Mouse (Mus musculus) C2C12 (cell line): ENCODE results near the gene Dag1. TPM values are rescaled to one million over a fixed set of nuclear protein-coding genes. Genes with fewer than 3 reads are reported as not detected.

ENCODE experiments used
- H3K27me3 ChIP-seq: one replicate; pipeline ENCODE4 v1.6.1; 2011; ENCODE audit not compliant: control insufficient read depth, insufficient read depth, insufficient read length
- H3K36me3 ChIP-seq: one replicate; pipeline ENCODE4 v1.6.1; 2011; ENCODE audit not compliant: control insufficient read depth, insufficient read depth
- H3K4me3 ChIP-seq: one replicate; pipeline ENCODE4 v1.5.1; 2011; ENCODE audit warnings: mild to moderate bottlenecking, control low read depth; ENCODE audit not compliant: poor library complexity, insufficient read depth, severe bottlenecking
- H3K79me2 ChIP-seq: one replicate; pipeline ENCODE4 v1.6.1; 2011; ENCODE audit not compliant: control insufficient read depth, insufficient read depth
- H3K79me3 ChIP-seq: one replicate; pipeline ENCODE4 v1.6.1; 2011; ENCODE audit warnings: low read depth, control low read depth
- H3ac ChIP-seq: one replicate; pipeline ENCODE3; 2011; ENCODE audit warnings: low read depth; ENCODE audit not compliant: control insufficient read depth, insufficient read length
- CEBPB ChIP-seq: IDR thresholded peaks from one replicate; pipeline ENCODE4 v1.6.1; 2011; ENCODE audit warnings: low read depth, mild to moderate bottlenecking, control low read depth, moderate library complexity
- CTCF ChIP-seq: IDR thresholded peaks from one replicate; pipeline ENCODE4 v1.5.1; 2011; ENCODE audit not compliant: control insufficient read depth, insufficient read depth, insufficient read length
- FOSL1 ChIP-seq: IDR thresholded peaks from one replicate; pipeline ENCODE4 v1.8.0; 2011; ENCODE audit warnings: mild to moderate bottlenecking, low read length; ENCODE audit not compliant: poor library complexity, insufficient read depth, severe bottlenecking
- MAX ChIP-seq: IDR thresholded peaks from one replicate; pipeline ENCODE4 v1.6.1; 2011; ENCODE audit warnings: mild to moderate bottlenecking, control low read depth
- MYOD1 ChIP-seq: IDR thresholded peaks from one replicate; pipeline ENCODE4 v1.6.1; 2011; ENCODE audit warnings: low read depth; ENCODE audit not compliant: control insufficient read depth, insufficient read length
- MYOG ChIP-seq: IDR thresholded peaks from one replicate; pipeline ENCODE4 v1.6.1; 2011; ENCODE audit not compliant: control insufficient read depth, insufficient read length; ENCODE audit errors: extremely low read depth
- USF1 ChIP-seq: IDR thresholded peaks from one replicate; pipeline ENCODE4 v1.6.1; 2011; ENCODE audit warnings: low read depth, mild to moderate bottlenecking, control low read depth, moderate library complexity
- polyA plus RNA-seq: library from polyadenylated mRNA; unstranded; fragments of >200 nt; fragmentation: generic; extraction: Trizol; gene quantifications from one replicate; pipeline ENCODE4 v1.2.1, GENCODE M21; 2012; ENCODE audit warnings: missing spikeins

The Dag1 gene
- polyA plus RNA-seq, 1 experiment, result 42.3 TPM

DNA sequence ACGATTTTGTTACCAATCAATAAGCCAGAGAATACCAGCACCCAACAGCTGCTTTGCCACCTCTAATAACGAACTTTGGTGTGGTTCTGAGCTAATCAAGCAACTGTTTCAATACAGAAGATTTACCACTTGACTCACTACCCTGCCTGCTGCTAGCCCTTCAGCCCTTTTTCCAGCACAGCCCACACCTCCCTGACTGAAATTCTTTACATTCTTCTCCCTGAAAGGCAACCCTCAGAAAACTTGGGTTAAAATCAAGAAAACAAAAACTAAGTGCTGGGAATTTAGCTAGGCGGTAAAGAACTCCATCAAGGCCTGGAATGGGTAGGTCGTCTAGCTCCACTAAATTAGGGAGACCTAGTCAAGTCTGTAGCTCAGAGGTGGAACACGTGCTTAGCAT lies 23.8 kb downstream of the Dag1 start:
- Histone ChIP-seq H3K79me3 (no peaks in the 10 kb centered on the region), H3ac (no peak overlapping the region), H3K36me3 (peaks cover 3% of the 10 kb centered on the region), H3K4me3 (no peak overlapping the region), H3K79me2 (no peaks in the 10 kb centered on the region), H3K27me3 (no peaks in the 10 kb centered on the region)
- TF ChIP-seq CTCF (no peak), MYOG (no peak), CEBPB (no peak), MAX (no peak), FOSL1 (no peak), MYOD1 (no peak), USF1 (no peak)

DNA sequence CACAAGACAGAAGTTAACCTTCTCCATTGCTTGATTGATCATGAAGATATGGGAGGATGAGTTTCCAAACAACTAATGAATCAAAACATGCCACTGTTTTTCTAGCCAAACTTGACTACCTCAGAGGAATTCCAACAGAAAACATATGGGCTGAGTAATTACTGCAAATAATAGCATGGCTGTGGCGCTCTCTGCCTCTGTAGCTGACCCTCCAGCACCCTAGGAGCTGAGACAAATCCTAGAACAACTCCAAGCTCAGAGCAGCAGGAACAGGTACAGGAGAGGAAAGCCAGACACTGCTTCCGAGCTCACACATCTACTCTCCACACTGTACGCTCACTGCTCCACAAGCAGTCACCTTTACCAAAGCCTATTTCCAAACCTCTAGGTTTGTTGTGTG lies 24.9 kb downstream of the Dag1 start:
- TF ChIP-seq USF1, result no peak
- TF ChIP-seq CEBPB, result no peak
- no peak for TF ChIP-seq FOSL1
- TF ChIP-seq MYOD1, result no peak
- no peak for TF ChIP-seq MAX
- TF ChIP-seq CTCF, result no peak
- TF ChIP-seq MYOG, result no peak
- Histone ChIP-seq H3K36me3 (peaks cover 2% of the 10 kb centered on the region), H3K79me2 (no peaks in the 10 kb centered on the region), H3ac (no peak overlapping the region), H3K79me3 (peaks cover 2% of the 10 kb centered on the region), H3K4me3 (no peak overlapping the region), H3K27me3 (no peaks in the 10 kb centered on the region)

DNA sequence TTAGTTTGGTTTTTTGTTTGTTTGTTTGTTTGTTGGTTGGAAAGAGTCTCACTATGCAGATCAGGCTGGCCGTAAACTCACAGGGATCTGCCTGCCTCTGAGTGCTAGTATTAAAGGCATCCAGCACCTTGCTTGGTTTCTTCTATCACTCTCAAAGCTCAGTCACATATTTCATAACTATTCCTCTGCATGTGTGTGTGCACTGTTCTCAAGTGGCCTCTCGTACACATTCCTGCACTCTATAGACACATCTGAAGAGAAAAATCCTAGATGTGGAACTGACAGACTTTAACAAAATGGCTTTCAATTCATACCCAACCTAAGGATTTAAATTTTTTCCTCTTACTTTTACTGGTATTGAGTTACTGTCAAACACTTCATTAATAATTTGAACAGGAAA lies 25.4 kb downstream of the Dag1 start:
- no peaks in the 10 kb centered on the region for H3K36me3 ChIP-seq
- TF ChIP-seq USF1 (no peak), FOSL1 (no peak), MAX (no peak), CTCF (no peak), MYOD1 (no peak), CEBPB (no peak), MYOG (no peak)
- no peaks in the 10 kb centered on the region for H3K79me2 ChIP-seq
- H3K79me3 ChIP-seq, result peaks cover 2% of the 10 kb centered on the region
- no peak overlapping the region for H3K4me3 ChIP-seq
- H3K27me3 ChIP-seq, result no peaks in the 10 kb centered on the region
- no peak overlapping the region for H3ac ChIP-seq

DNA sequence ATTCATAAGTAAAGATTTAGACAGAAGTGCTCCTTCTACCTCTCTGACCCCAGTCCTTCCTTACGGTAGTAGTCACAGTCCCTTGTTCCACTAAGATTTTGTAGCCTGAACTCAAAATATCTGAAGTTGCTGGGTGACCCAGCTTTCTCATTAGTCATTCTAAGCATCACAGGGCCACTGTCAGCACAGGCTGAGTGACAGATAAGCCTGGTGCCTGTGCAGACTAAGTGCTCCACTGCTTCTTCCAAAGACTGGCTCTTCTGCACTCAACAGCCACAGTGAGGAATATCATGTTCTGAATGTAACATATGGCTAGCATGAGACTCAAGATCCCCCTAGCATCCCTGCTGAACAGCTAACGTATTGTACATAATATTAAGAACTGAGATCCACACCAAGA lies 29.1 kb downstream of the Dag1 start:
- Histone ChIP-seq H3K79me2 (no peaks in the 10 kb centered on the region), H3K79me3 (peaks cover 2% of the 10 kb centered on the region), H3K36me3 (no peaks in the 10 kb centered on the region), H3K27me3 (no peaks in the 10 kb centered on the region), H3ac (no peak overlapping the region), H3K4me3 (no peak overlapping the region)
- TF ChIP-seq MYOD1, result no peak
- no peak for TF ChIP-seq USF1
- no peak for TF ChIP-seq CEBPB
- no peak for TF ChIP-seq MYOG
- TF ChIP-seq CTCF, result no peak
- TF ChIP-seq FOSL1, result no peak

DNA sequence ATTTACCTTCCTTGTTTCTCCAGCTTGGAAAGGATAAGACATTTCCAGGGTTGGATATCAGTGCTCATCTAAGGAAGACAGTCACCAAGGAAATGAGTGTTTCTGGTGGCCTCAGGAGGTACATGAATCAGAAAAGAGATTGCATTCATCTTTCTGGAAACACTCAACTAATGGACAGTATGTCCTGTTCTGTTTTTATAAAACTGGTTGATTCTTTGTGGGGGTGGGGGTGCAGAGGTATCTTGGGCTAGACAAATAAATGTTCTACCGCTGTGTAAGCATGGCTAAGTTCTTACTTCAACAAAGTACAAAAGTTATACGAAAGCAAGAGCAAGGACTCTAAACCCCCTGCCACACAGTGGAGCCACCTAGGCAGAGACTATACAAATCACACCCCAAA lies 30.9 kb downstream of the Dag1 start:
- H3K79me3 ChIP-seq, result peaks cover 2% of the 10 kb centered on the region
- no peak overlapping the region for H3K4me3 ChIP-seq
- no peak for TF ChIP-seq FOSL1
- no peak overlapping the region for H3ac ChIP-seq
- no peaks in the 10 kb centered on the region for H3K27me3 ChIP-seq
- no peaks in the 10 kb centered on the region for H3K79me2 ChIP-seq
- no peaks in the 10 kb centered on the region for H3K36me3 ChIP-seq

DNA sequence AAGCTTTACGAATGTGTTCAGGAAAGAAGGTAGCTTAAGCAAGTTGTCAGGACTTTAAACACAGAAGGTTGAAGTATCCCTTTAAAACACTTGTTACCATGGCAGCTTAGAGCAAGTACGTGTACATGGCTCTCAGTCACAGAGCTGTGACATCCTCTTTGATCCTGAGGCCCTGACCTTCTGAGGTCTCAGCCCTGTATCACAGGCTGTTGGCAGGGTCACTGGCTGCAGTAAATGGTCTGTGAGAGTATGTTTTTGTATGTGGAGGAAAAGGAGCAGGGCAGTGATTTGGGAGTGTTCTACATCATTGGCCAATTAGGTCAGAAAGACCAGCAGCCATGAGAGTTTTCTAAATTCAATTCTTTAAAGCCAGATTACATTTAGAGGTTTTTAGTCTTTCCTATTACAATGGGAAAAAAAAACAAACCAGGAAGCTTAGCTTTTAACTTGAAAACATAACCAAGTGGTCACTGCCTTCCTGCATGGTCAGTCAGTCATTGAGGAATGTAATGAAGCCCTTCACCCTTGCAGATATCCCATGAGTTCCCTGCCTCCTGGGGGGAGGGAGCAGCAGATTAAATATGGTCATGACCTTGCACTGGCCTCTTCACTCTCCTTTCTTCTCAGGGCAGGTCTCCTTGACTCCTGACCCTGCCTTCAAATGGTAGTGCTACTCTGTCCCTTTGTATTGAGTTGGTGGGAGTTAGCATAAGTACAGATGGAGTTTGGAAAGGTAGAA lies 35.7 kb downstream of the Dag1 start:
- no peaks in the 10 kb centered on the region for H3K36me3 ChIP-seq
- no peak for TF ChIP-seq MYOG
- TF ChIP-seq USF1, result no peak
- TF ChIP-seq MAX, result no peak
- TF ChIP-seq CEBPB, result no peak
- TF ChIP-seq FOSL1, result no peak
- no peak for TF ChIP-seq CTCF
- no peak for TF ChIP-seq MYOD1
- H3K79me2 ChIP-seq, result no peaks in the 10 kb centered on the region
- no peak overlapping the region for H3K4me3 ChIP-seq
- no peak overlapping the region for H3ac ChIP-seq
- no peaks in the 10 kb centered on the region for H3K79me3 ChIP-seq
- H3K27me3 ChIP-seq, result no peaks in the 10 kb centered on the region
